Mouse (Mus musculus) forebrain, embryonic 11.5 days (tissue): ENCODE results near the gene Atf1. TPM values are rescaled to one million over a fixed set of nuclear protein-coding genes. Genes with fewer than 3 reads are reported as not detected.

Experiments used
- ATAC-seq: fragments of 200-750 bp; cut with Nextera tagmentation; replicated peaks from 2 replicates; pipeline ENCODE4 v1.8.0; 2017; ENCODE audit warnings: moderate TSS enrichment; ENCODE audit not compliant: low FRiP score
- DNase-seq: peaks from one replicate; pipeline ENCODE4 v3.0.0-alpha.2; 2017; ENCODE audit warnings: low spot score
- H3K27ac ChIP-seq: fragments of 300-500 bp; sonication (generic); 2 replicates; pipeline ENCODE4 v1.5.1; 2014; ENCODE audit warnings: low read depth, low read length
- H3K27me3 ChIP-seq: fragments of 300-500 bp; sonication (generic); 2 replicates; pipeline ENCODE4 v1.6.1; 2014; ENCODE audit warnings: mild to moderate bottlenecking, low read length, mixed read lengths; ENCODE audit not compliant: control insufficient read depth, insufficient read depth
- H3K36me3 ChIP-seq: fragments of 300-500 bp; sonication (generic); 2 replicates; pipeline ENCODE4 v1.6.1; 2014; ENCODE audit warnings: mild to moderate bottlenecking, low read length, moderate library complexity, mixed read lengths; ENCODE audit not compliant: control insufficient read depth, insufficient read depth
- H3K4me1 ChIP-seq: fragments of 300-500 bp; sonication (generic); replicated peaks from 2 replicates; pipeline ENCODE4 v1.6.1; 2014; ENCODE audit warnings: low read length, mixed read lengths; ENCODE audit not compliant: control insufficient read depth, insufficient read depth
- H3K4me2 ChIP-seq: fragments of 300-500 bp; sonication (generic); 2 replicates; pipeline ENCODE4 v1.6.1; 2014; ENCODE audit warnings: low read depth, mild to moderate bottlenecking, low read length, moderate library complexity, mixed read lengths; ENCODE audit not compliant: severe bottlenecking
- H3K4me3 ChIP-seq: fragments of 300-500 bp; sonication (generic); 2 replicates; pipeline ENCODE4 v1.5.1; 2014; ENCODE audit warnings: low read depth, low read length
- H3K9ac ChIP-seq: fragments of 300-500 bp; sonication (generic); 2 replicates; pipeline ENCODE4 v1.6.1; 2014; ENCODE audit warnings: low read length
- H3K9me3 ChIP-seq: fragments of 300-500 bp; sonication (generic); 2 replicates; pipeline ENCODE4 v1.6.1; 2016; ENCODE audit warnings: low read length, mixed read lengths; ENCODE audit not compliant: control insufficient read depth
- WGBS: fragments of 180-500 bp; shearing (Covaris S2); extraction: QIAGEN DNeasy Blood & Tissue Kit; methylation state at CpG from one replicate; pipeline ENCODE4 v1.1.7; 2014; 5-methylcytosine and 5-hydroxymethylcytosine counted together
- polyA plus RNA-seq: library from polyadenylated mRNA; unstranded; fragments of >200 nt; fragmentation: Nextera tagmentation; extraction: Ambion mirVana; gene quantifications from 2 replicates; pipeline ENCODE4 v1.2.1, GENCODE M21; 2014

The Atf1 gene
- polyA plus RNA-seq, 1 experiment from 2014 or later, result 45.5 TPM

- DNase-seq (no peak), ATAC-seq (no peak)
- Histone ChIP-seq H3K36me3 (no peaks in the 10 kb centered on the region), H3K27ac (no peak overlapping the region), H3K4me3 (no peak overlapping the region), H3K4me2 (no peak overlapping the region), H3K9ac (no peak overlapping the region), H3K4me1 (peaks cover 7% of the 10 kb centered on the region; the same call in 1 of the 2 replicates), H3K27me3 (no peaks in the 10 kb centered on the region), H3K9me3 (peaks cover 3% of the 10 kb centered on the region; the same call in 1 of the 2 replicates)
- 91% methylated on average over 4 of the region's 4 CpGs for WGBS
Measured at GRCm38 (mm10) chr15:100225381-100225780, 2.2 kb upstream of the Atf1 start.

GRCm38 (mm10) chr15:100225891-100226290, 1.7 kb upstream of the Atf1 start:
- DNase-seq (no peak), ATAC-seq (no peak)
- H3K4me1 ChIP-seq, result peaks cover 8% of the 10 kb centered on the region; the same call in 1 of the 2 replicates
- no peaks in the 10 kb centered on the region for H3K27me3 ChIP-seq
- H3K27ac ChIP-seq, result no peak overlapping the region
- 94% methylated on average over 1 of the region's 1 CpGs for WGBS
- no peak overlapping the region for H3K4me3 ChIP-seq
- H3K9me3 ChIP-seq, result peaks cover 3% of the 10 kb centered on the region; the same call in 1 of the 2 replicates
- H3K4me2 ChIP-seq, result no peak overlapping the region
- H3K36me3 ChIP-seq, result no peaks in the 10 kb centered on the region
- no peak overlapping the region for H3K9ac ChIP-seq

- H3K4me3 ChIP-seq, result peak overlapping the region; percentile 84
- 10% methylated on average over 17 of the region's 17 CpGs for WGBS
- H3K9ac ChIP-seq, result peak overlapping the region; percentile 99
- peak overlapping the region; percentile 67 for H3K4me2 ChIP-seq
- ATAC-seq (no peak), DNase-seq (no peak)
- H3K4me1 ChIP-seq, result peaks cover 8% of the 10 kb centered on the region; the same call in 1 of the 2 replicates
- no peaks in the 10 kb centered on the region for H3K36me3 ChIP-seq
- H3K27me3 ChIP-seq, result no peaks in the 10 kb centered on the region
- H3K9me3 ChIP-seq, result peaks cover 3% of the 10 kb centered on the region; the same call in 1 of the 2 replicates
- peak overlapping the region; percentile 100 for H3K27ac ChIP-seq
Measured at GRCm38 (mm10) chr15:100227031-100227662, 472 bp upstream of the Atf1 start.

GRCm38 (mm10) chr15:100228535-100229336, 1.1 kb downstream of the Atf1 start:
- Histone ChIP-seq H3K4me3 (peak overlapping the region; percentile 84), H3K27ac (peak overlapping the region; percentile 100), H3K27me3 (no peaks in the 10 kb centered on the region), H3K36me3 (no peaks in the 10 kb centered on the region; the same call in 1 of the 2 replicates), H3K4me2 (peak overlapping the region; percentile 67), H3K9ac (peak overlapping the region; percentile 99), H3K4me1 (peaks cover 8% of the 10 kb centered on the region; the same call in 1 of the 2 replicates), H3K9me3 (no peaks in the 10 kb centered on the region)
- 0 out of 2 replicates have a peak, but pooled peaks have one; percentile 4 for ATAC-seq
- DNase-seq, result no peak
- whole genome bisulfite sequencing, result 16% methylated on average over 16 of the region's 16 CpGs

GRCm38 (mm10) chr15:100230655-100231054, 3.0 kb downstream of the Atf1 start:
- Histone ChIP-seq H3K4me2 (no peak overlapping the region), H3K27ac (no peak overlapping the region), H3K36me3 (peaks cover 5% of the 10 kb centered on the region; the same call in 1 of the 2 replicates), H3K4me1 (peaks cover 8% of the 10 kb centered on the region; the same call in 1 of the 2 replicates), H3K9me3 (no peaks in the 10 kb centered on the region), H3K9ac (no peak overlapping the region), H3K4me3 (no peak overlapping the region), H3K27me3 (no peaks in the 10 kb centered on the region)
- no peak for ATAC-seq
- 72% methylated on average over 1 of the region's 1 CpGs for WGBS
- DNase-seq, result no peak

- H3K9ac ChIP-seq, result no peak overlapping the region
- no peak for DNase-seq
- H3K36me3 ChIP-seq, result peaks cover 5% of the 10 kb centered on the region; the same call in 1 of the 2 replicates
- no peaks in the 10 kb centered on the region for H3K27me3 ChIP-seq
- H3K4me1 ChIP-seq, result peaks cover 7% of the 10 kb centered on the region; the same call in 1 of the 2 replicates
- no peaks in the 10 kb centered on the region for H3K9me3 ChIP-seq
- WGBS, result 91% methylated on average over 14 of the region's 14 CpGs
- H3K4me3 ChIP-seq, result no peak overlapping the region
- ATAC-seq, result no peak
- H3K4me2 ChIP-seq, result no peak overlapping the region
- no peak overlapping the region for H3K27ac ChIP-seq
Measured at GRCm38 (mm10) chr15:100231616-100232525, 4.3 kb downstream of the Atf1 start.

GRCm38 (mm10) chr15:100235208-100235965, 7.8 kb downstream of the Atf1 start:
- WGBS, result 89% methylated on average over 12 of the region's 12 CpGs
- no peaks in the 10 kb centered on the region for H3K27me3 ChIP-seq
- H3K4me3 ChIP-seq, result no peak overlapping the region
- no peak overlapping the region for H3K9ac ChIP-seq
- ATAC-seq, result no peak
- no peaks in the 10 kb centered on the region for H3K9me3 ChIP-seq
- no peak for DNase-seq
- peaks cover 5% of the 10 kb centered on the region; the same call in 1 of the 2 replicates for H3K36me3 ChIP-seq
- 0 out of 2 replicates have a peak, but pooled peaks cover 1% of the 10 kb centered on the region for H3K4me1 ChIP-seq
- H3K27ac ChIP-seq, result no peak overlapping the region
- H3K4me2 ChIP-seq, result no peak overlapping the region
